Mouse (Mus musculus): Measurements from ENCODE around the gene Marcks. TPM values are rescaled to one million over a fixed set of nuclear protein-coding genes. Genes with fewer than 3 reads are reported as not detected.

Marcks gene
- polyA plus RNA-seq, 1 experiment from 2014 or later, result 54.6 TPM

DNA sequence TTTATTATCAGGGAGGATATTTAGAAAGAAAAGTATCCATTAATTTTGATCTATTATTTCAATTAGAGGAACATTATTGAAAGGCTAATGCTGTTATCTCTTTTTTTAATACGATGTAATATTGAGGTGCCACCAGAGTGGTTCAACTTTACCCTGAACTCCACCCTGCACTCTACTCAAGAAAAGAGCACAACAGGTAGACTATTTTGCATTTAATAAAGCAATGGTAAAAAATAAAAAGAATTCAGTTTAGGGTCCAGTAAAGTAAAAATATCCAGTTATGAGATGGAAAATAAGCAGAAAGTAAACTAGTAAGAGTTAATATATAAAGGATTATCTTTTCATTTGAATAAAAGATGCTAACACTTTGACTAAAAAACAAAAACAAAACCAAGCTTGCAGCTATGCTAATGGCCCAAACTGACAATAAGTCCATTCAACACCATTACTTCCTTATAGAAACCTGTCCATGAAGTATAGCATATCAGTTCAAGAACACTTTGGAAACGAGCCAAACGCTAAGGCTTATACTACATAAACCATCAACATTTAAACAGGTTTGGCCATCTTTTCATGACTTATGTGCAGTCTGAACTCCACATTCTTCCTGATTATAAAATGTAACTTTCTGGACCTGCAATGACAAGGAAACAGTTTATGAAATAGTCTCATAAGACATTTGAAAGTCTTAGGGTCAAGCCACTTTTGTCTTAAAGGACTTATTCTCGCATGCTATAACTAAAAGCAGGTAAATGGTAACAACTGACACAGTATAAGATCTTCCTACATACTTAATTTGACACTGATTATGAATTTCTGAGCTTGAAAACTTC lies 4.6 kb downstream of the Marcks start:
- H3K4me1 ChIP-seq (replicated peaks), result no peaks in the 10 kb centered on the region; the same call in 1 of the 2 replicates
- no peak for ATAC-seq (replicated peaks; ENCODE audit: insufficient number of reproducible peaks, insufficient read depth, low FRiP score, low read depth)
- H3K27ac ChIP-seq, result no peak overlapping the region
- 85% methylated on average over 4 of the region's 4 CpGs for WGBS
- H3K9me3 ChIP-seq (replicated peaks), result no peaks in the 10 kb centered on the region
- H3K9ac ChIP-seq, result no peak overlapping the region
- H3K27me3 ChIP-seq, result no peaks in the 10 kb centered on the region
- H3K4me2 ChIP-seq, result peak overlapping the region; percentile 47; the same call in 1 of the 2 replicates
- H3K4me3 ChIP-seq, result no peak overlapping the region
- peaks cover 15% of the 10 kb centered on the region for H3K36me3 ChIP-seq

DNA sequence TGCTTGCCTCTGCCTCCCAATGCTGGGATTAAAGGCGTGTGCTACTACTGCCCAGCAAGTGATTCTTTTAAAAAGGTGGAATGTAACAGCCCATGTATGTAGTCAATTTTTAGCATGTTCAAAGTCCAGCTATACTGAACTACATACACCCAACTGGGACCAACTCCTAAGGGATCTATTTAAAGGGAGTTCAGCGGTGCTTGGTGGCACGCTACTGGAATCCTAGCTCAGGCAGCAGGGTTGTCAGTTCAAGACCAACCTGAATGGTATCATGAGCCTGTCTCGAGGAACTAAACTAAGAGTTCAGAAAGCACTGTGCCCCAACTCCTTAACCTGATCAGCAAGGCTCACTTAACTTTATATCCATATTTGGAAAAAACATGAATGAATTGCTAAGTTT lies 6.0 kb downstream of the Marcks start:
- Histone ChIP-seq H3K4me3 (no peak overlapping the region), H3K27me3 (no peaks in the 10 kb centered on the region), H3K36me3 (peaks cover 15% of the 10 kb centered on the region), H3K9me3 (replicated peaks) (no peaks in the 10 kb centered on the region), H3K4me2 (no peak overlapping the region), H3K9ac (no peak overlapping the region), H3K4me1 (replicated peaks) (no peaks in the 10 kb centered on the region; the same call in 1 of the 2 replicates), H3K27ac (no peak overlapping the region)
- 88% methylated on average over 4 of the region's 4 CpGs for WGBS
- ATAC-seq (replicated peaks; ENCODE audit: insufficient number of reproducible peaks, insufficient read depth, low FRiP score, low read depth), result no peak

DNA sequence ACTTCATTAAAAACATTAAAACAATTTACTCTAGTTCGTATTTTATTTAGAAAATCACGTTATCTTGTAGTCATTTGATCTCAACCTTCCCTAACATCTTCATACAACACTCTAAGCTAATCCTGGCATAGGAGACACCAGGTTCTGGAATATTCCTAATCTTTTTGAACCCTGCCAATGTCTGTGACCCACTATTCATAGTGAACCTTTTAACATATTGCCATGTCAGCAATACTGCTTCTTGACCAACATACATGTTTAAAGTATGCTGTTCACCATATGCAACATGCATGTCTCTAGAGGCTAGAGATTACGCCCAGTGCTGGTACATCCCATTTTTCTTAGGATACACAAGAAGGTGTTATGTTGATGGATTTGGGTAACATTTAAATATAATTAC lies 9.1 kb downstream of the Marcks start:
- ATAC-seq (replicated peaks; ENCODE audit: insufficient number of reproducible peaks, insufficient read depth, low FRiP score, low read depth), result no peak
- Histone ChIP-seq H3K27me3 (no peaks in the 10 kb centered on the region), H3K9me3 (replicated peaks) (no peaks in the 10 kb centered on the region), H3K9ac (no peak overlapping the region), H3K4me3 (no peak overlapping the region), H3K36me3 (peaks cover 12% of the 10 kb centered on the region), H3K27ac (no peak overlapping the region), H3K4me2 (no peak overlapping the region), H3K4me1 (replicated peaks) (no peaks in the 10 kb centered on the region; the same call in 1 of the 2 replicates)
- 86% methylated on average over 3 of the region's 3 CpGs for WGBS

DNA sequence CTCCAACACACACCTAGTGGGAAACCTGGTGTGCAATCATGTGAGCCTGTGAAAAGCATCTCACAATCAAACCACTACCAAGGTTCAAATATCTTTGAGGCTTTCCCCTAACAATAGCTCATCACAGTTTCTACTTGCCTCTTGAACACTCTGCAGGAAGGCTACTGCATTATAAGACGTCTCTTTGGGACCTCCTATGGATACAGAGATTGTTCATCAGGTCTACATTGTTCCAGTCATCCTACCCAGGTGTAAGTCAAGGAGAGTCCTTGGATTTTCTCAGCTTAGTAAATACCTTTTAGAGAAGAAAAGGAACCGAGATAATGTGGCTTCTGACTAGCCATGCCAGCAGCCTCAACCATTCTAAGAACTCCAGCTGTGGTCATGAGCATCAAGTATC lies 23.4 kb downstream of the Marcks start:
- no peak overlapping the region for H3K9ac ChIP-seq
- H3K4me1 ChIP-seq (replicated peaks), result no peaks in the 10 kb centered on the region
- no peak overlapping the region for H3K27ac ChIP-seq
- H3K36me3 ChIP-seq, result no peaks in the 10 kb centered on the region
- WGBS, result 66% methylated on average over 2 of the region's 2 CpGs
- no peak for ATAC-seq (replicated peaks; ENCODE audit: insufficient number of reproducible peaks, insufficient read depth, low FRiP score, low read depth)
- H3K9me3 ChIP-seq (replicated peaks), result no peaks in the 10 kb centered on the region
- no peaks in the 10 kb centered on the region for H3K27me3 ChIP-seq
- no peak overlapping the region for H3K4me2 ChIP-seq
- no peak overlapping the region for H3K4me3 ChIP-seq

DNA sequence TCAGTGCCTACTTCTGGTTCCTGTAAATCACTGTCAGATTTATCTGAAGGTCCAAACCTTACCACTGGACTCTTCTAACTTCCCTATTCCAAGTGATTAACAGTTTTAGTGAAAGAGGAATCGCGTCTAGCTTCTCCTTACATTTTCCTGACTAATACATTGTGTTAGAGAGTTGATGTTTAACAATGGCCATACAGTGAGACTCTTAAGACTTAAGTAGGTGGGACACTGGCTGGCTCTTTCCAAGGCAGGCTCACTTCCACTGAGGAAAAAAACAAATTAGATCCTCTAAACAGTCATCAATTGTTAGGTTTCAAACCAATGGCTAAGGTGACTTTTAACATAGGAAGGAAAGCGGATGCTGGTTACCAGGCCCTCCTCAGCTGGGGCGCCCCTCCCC lies 25.9 kb downstream of the Marcks start:
- 78% methylated on average over 4 of the region's 4 CpGs for WGBS
- Histone ChIP-seq H3K27ac (no peak overlapping the region), H3K36me3 (no peaks in the 10 kb centered on the region), H3K9me3 (replicated peaks) (no peaks in the 10 kb centered on the region), H3K4me1 (replicated peaks) (no peaks in the 10 kb centered on the region), H3K9ac (no peak overlapping the region), H3K4me2 (no peak overlapping the region), H3K27me3 (no peaks in the 10 kb centered on the region), H3K4me3 (no peak overlapping the region)
- ATAC-seq (replicated peaks; ENCODE audit: insufficient number of reproducible peaks, insufficient read depth, low FRiP score, low read depth), result no peak

DNA sequence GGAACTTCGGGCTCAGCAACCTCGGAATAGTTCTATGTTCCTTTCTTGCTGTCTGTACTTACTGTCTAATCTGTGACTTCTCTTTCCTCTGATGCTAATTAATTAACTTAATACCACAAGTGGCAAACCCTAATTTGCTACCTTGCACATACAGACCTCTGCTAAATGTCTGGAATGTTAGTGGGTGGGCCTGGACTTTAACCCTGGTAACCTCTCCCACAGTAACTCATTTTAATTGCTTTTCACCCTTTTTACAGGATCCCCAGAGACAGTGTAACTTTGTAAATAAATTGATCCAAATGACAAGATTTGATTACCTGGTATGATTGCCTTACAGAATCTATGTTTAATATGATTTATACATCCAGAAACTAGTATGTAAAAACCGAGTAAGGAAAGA lies 26.4 kb downstream of the Marcks start:
- no peak for ATAC-seq (replicated peaks; ENCODE audit: insufficient number of reproducible peaks, insufficient read depth, low FRiP score, low read depth)
- WGBS, result 76% methylated on average over 3 of the region's 3 CpGs

DNA sequence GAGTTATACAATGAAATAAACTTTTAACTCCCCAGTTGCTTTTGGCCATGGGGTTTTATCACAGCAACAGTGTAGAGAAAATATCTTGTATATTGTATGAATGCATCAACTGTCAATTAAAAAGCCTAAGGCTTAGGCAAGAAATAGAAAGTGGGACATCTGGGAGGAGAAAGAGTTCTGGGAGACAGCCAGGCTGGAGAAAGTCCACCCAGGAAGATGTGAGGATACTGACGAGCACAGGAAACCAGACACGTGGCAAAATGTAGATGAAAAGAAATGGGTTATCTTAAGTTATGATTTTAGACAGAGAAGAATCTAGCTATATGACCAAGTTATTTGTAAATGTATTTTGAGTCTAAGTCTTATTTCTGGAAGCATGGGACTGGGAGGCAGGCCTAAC lies 27.3 kb downstream of the Marcks start:
- Histone ChIP-seq H3K4me1 (replicated peaks) (no peaks in the 10 kb centered on the region), H3K9ac (no peak overlapping the region), H3K4me2 (no peak overlapping the region), H3K9me3 (replicated peaks) (no peaks in the 10 kb centered on the region), H3K27me3 (no peaks in the 10 kb centered on the region), H3K27ac (no peak overlapping the region), H3K4me3 (no peak overlapping the region), H3K36me3 (no peaks in the 10 kb centered on the region)
- no peak for ATAC-seq (replicated peaks; ENCODE audit: insufficient number of reproducible peaks, insufficient read depth, low FRiP score, low read depth)
- 53% methylated on average over 2 of the region's 2 CpGs for WGBS

More for the DNA sequence above, 26.4 kb downstream of the Marcks start:
- H3K4me1 ChIP-seq (replicated peaks), result no peaks in the 10 kb centered on the region
- no peak overlapping the region for H3K4me2 ChIP-seq
- no peaks in the 10 kb centered on the region for H3K9me3 ChIP-seq (replicated peaks)
- H3K4me3 ChIP-seq, result no peak overlapping the region
- no peak overlapping the region for H3K27ac ChIP-seq
- no peak overlapping the region for H3K9ac ChIP-seq
- H3K36me3 ChIP-seq, result no peaks in the 10 kb centered on the region
- no peaks in the 10 kb centered on the region for H3K27me3 ChIP-seq

DNA sequence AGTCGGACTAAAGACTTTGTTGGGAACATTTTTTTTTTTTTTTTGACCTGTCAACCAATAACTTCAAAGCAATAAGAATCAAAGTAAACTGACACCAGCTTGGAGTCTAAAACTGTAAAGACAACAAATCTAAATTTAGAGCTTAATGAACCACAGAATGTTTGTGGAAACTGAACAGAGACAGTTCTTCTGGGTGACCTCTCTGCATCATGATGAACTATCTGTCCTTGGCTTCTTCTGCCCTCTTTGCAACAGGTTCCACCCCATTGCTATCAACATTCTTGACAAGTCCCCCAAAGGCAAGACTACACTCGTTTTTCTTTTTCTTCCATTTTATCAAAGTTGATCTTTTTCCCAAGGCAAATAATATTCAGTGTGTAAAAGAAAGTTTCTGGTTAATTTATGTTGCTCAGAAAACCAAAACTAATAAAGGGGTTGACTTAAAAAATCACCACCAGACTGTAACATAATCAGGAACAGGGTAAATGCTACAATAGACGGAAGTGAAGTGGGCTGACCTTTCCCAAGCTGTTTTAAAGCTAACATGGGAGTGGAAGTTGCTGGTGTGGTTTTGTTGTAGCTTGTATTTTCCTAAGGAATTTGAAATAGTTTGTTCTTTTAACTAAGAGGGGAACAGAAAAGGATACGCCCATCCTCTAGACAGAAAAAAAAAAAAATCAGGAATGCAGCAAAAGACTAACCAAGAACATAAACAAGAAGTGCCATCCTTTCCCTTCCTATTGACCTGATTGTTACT lies 31.7 kb downstream of the Marcks start:
- no peaks in the 10 kb centered on the region for H3K36me3 ChIP-seq
- H3K9ac ChIP-seq, result no peak overlapping the region
- H3K27ac ChIP-seq, result 0 out of 2 replicates have a peak overlapping the region, but pooled peaks have one; percentile 43
- no peak overlapping the region for H3K4me2 ChIP-seq
- H3K4me3 ChIP-seq, result no peak overlapping the region
- H3K9me3 ChIP-seq (replicated peaks), result no peaks in the 10 kb centered on the region
- no peaks in the 10 kb centered on the region for H3K4me1 ChIP-seq (replicated peaks)
- ATAC-seq (replicated peaks; ENCODE audit: insufficient number of reproducible peaks, insufficient read depth, low FRiP score, low read depth), result no peak
- no peaks in the 10 kb centered on the region for H3K27me3 ChIP-seq
- WGBS, result 60% methylated on average over 4 of the region's 4 CpGs

DNA sequence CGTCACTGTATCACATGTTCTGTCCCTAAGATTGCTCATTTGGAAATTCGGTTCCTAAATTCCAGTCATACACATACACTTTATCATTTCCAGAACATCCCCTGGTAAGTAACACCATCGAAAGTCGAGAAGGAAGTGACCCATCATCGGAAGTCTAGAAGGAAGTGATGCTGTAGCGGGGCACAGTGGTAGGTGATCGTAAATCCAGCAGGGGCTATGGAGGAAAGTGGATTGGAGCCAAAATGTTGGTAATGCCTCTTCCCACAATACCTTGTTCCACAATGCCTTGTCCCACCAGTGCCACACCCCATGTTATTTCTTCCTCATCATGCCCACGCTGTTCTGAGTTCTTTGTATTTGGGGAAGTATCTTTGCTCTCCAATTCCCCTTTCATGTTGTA lies 32.4 kb downstream of the Marcks start:
- Histone ChIP-seq H3K4me1 (replicated peaks) (no peaks in the 10 kb centered on the region), H3K36me3 (no peaks in the 10 kb centered on the region), H3K27me3 (no peaks in the 10 kb centered on the region), H3K4me2 (no peak overlapping the region), H3K27ac (no peak overlapping the region), H3K4me3 (no peak overlapping the region), H3K9me3 (replicated peaks) (no peaks in the 10 kb centered on the region), H3K9ac (no peak overlapping the region)
- 91% methylated on average over 8 of the region's 8 CpGs for WGBS
- no peak for ATAC-seq (replicated peaks; ENCODE audit: insufficient number of reproducible peaks, insufficient read depth, low FRiP score, low read depth)

DNA sequence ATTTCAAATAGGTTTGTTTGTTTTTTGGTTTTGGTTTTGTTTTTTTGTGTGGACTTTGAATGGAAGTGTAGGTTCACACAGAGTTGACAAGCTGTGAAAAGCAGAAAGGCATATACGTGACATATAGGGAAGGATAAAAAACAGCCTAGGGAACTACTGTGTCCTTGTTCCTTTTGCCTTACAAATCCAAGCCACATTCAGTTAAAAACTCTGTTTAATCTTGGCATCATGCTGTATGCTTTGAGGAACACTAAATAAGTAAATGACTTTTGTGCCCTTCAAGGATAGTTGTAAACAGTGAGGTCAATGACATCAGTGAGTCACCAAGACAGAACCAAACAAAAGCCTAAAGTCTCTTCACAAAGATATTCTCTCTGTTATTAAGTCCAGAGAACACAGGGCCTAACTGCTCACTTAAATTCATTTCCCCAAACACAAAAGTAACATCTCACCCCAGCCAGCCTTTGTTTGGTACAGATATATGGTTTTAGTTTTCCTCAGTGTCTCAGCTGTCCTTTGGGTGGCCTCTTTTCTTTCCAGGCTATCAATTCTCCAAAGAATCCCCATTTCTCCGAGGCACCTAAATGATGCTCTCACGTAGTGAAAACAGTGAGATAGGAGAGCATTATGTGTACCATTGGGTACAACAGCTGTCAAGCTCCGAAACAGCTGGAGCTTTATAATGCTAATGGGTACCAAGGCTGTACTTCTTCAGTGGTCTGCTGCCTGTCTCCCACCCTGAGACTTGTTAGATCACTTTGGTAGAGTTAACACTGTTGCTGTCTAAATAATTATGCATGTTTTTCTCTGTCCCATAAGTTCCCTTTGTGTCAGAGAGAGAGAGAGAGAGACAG lies 36.3 kb downstream of the Marcks start:
- Histone ChIP-seq H3K4me3 (no peak overlapping the region), H3K4me1 (replicated peaks) (no peaks in the 10 kb centered on the region), H3K27me3 (no peaks in the 10 kb centered on the region), H3K27ac (no peak overlapping the region), H3K36me3 (no peaks in the 10 kb centered on the region), H3K9me3 (replicated peaks) (no peaks in the 10 kb centered on the region), H3K9ac (no peak overlapping the region), H3K4me2 (no peak overlapping the region)
- no peak for ATAC-seq (replicated peaks; ENCODE audit: insufficient number of reproducible peaks, insufficient read depth, low FRiP score, low read depth)
- 73% methylated on average over 4 of the region's 4 CpGs for WGBS

DNA sequence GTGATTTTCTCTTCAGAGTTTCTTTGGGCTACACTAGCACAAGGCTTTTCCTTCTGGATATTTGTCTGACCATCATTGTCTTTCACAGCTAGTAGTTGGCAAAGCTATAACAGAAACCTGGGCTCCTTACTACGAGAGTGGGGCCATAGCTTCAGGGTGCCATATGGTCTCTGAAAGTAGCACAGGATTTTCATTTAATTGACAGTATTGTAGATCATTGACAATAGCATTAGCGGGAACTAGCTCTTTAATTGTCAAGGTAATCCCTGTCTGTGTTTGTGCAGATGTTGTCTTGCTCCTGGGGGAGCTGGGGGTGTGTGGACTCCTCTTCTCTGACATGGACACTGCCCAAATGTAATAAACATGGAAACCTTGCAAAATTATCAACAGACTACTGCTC lies 37.0 kb downstream of the Marcks start:
- WGBS, result 77% methylated on average over 2 of the region's 2 CpGs
- H3K9ac ChIP-seq, result no peak overlapping the region
- ATAC-seq (replicated peaks; ENCODE audit: insufficient number of reproducible peaks, insufficient read depth, low FRiP score, low read depth), result no peak
- H3K27me3 ChIP-seq, result no peaks in the 10 kb centered on the region
- no peaks in the 10 kb centered on the region for H3K9me3 ChIP-seq (replicated peaks)
- H3K27ac ChIP-seq, result no peak overlapping the region
- H3K4me1 ChIP-seq (replicated peaks), result no peaks in the 10 kb centered on the region
- no peak overlapping the region for H3K4me3 ChIP-seq
- no peaks in the 10 kb centered on the region for H3K36me3 ChIP-seq
- no peak overlapping the region for H3K4me2 ChIP-seq

Data from heart, embryonic 15.5 days (tissue).